Mouse (Mus musculus): ENCODE data around the gene 2410004P03Rik.
A peak's percentile ranks its signal among the peaks of the same experiment; 100 is the strongest.

DNA sequence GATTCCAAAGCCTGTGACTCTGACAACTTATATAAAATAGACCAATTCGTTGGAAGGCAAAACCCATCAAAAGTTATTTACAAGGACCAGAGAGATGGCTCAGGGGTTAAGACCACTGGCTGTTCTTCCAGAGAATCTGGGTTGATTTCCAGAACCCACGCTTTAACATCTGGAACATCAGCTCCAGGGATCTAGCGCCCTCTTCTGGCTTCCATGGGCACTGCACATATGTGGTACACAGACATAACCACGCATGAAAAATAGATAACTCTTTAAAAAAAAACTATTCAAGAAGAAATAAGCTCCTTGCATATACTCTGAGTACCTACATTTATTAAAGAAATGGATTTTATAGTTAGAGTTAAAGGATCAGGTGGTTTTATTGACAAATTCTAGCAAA lies 43.2 kb upstream of the 2410004P03Rik start:
- TF ChIP-seq CTCF (IDR thresholded peaks at IDR 0.05) (peak; percentile 59), EP300 (IDR thresholded peaks at IDR 0.05; ENCODE audit: insufficient read depth, low read depth, low read length) (no peak), POLR2A (IDR thresholded peaks at IDR 0.05; ENCODE audit: insufficient read depth, low read depth, low read length) (no peak)

All from heart, adult 2 months (tissue).